Mouse (Mus musculus): ENCODE data around the gene Cep78. TPM values are rescaled to one million over a fixed set of nuclear protein-coding genes. Genes with fewer than 3 reads are reported as not detected.
"Not testable (repeated sequence)": the region's sequence is repeated elsewhere in the genome, so short reads cannot be mapped to it uniquely, and the experiment has no call there.

Gene Cep78
- 1.9 and 2.5 TPM in 2 replicates for polyA plus RNA-seq (2012; rRNA removed)

DNA sequence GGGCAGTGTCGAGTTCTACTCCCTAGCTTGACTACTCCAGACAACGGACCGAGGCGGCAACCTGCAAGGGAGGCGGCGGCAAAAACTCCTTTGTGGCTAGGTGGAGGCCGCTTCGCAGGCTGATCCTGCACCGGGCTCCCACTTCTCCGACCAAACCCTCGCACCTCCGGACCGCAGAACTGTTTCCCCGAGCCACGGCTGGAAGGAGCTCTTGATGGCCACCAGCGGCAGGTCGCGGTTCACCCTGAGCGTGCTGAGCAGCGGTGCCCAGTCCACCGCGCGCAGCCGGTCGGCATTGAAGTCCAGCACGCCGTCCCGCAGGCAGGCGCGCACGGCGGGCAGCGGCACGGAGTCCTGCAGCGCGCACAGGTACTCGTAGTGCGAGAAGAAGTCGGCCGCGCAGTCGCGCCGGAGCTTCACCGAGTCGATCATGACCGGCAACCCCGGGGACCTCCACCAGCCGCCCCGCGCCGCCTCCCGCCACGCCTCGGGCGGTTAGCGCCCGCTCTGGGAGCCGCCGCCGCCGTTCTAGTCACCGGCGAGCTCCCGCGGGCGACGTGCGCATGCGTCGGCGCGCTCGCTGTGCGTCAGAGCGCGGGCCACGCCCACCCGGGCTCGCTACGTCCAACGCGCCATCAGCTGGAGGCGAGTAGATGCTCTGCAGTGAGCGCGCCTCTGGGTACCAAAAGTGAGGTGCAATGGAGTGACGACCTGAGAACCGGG is at the start of gene Cep78:
TSS of gene Cep78 (minus strand) at position 541 of the 723 bp plus-strand sequence.
- H3K27ac ChIP-seq (ENCODE audit: insufficient read depth, low read length), result peak within 1 kb of the TSS; percentile 35
- peak; percentile 82 to 88 for DNase-seq (ENCODE audit: low read depth in 1 of 2, low spot score in 2 of 2)
- H3K4me3 ChIP-seq (ENCODE audit: extremely low read depth, insufficient read depth, insufficient read length), result peak within 1 kb of the TSS; percentile 81
- peaks cover 4% of the 10 kb centered on the region; the same call in 1 of the 2 replicates for H3K4me1 ChIP-seq (ENCODE audit: control insufficient read depth, insufficient read depth, insufficient read length)
- TF ChIP-seq POLR2A (IDR thresholded peaks at IDR 0.05; ENCODE audit: low read depth, low read length), result no peak
- no peak for TF ChIP-seq CTCF (IDR thresholded peaks at IDR 0.05; ENCODE audit: extremely low read depth, insufficient read depth, insufficient read length, insufficient replicate concordance)
- WGBS, result 1% methylated on average over 88 of the region's 88 CpGs
- no peaks in the 10 kb centered on the region for H3K36me3 ChIP-seq (ENCODE audit: control insufficient read depth, insufficient read depth, low read length)
- no peaks in the 10 kb centered on the region for H3K27me3 ChIP-seq (ENCODE audit: control insufficient read depth, insufficient read depth, low read length)

DNA sequence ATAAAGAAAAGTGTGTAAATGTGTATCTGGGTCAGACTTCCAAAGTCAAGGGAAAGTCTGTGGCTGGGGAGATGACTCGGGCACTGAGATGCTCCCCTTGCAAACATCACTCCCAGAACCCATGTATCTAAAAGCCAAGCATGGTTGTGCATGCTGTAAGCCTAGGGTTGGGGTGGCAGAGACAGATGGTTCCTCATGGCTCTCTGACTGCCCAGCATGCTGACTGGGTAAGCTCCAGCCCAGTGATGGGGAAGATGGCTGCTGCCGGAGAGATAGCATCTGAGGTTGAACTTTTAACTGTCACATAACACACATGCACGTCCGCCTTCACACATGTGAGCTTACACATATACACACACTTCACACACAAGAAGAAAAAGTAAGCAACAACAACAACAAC is 46.5 kb upstream of the Cep78 start:
- Histone ChIP-seq H3K27me3 (ENCODE audit: control insufficient read depth, insufficient read depth, low read length) (no peaks in the 10 kb centered on the region), H3K27ac (ENCODE audit: insufficient read depth, low read length) (no peak overlapping the region), H3K4me1 (ENCODE audit: control insufficient read depth, insufficient read depth, insufficient read length) (no peaks in the 10 kb centered on the region), H3K4me3 (ENCODE audit: extremely low read depth, insufficient read depth, insufficient read length) (no peak overlapping the region), H3K36me3 (ENCODE audit: control insufficient read depth, insufficient read depth, low read length) (no peaks in the 10 kb centered on the region)
- WGBS, result 88% methylated on average over 4 of the region's 4 CpGs
- no peak for TF ChIP-seq CTCF (IDR thresholded peaks at IDR 0.05; ENCODE audit: extremely low read depth, insufficient read depth, insufficient read length, insufficient replicate concordance)
- no peak for TF ChIP-seq POLR2A (IDR thresholded peaks at IDR 0.05; ENCODE audit: low read depth, low read length)
- DNase-seq (ENCODE audit: low read depth in 1 of 2, low spot score in 2 of 2), result no peak

- not testable (repeated sequence) for H3K4me1 ChIP-seq (ENCODE audit: control insufficient read depth, insufficient read depth, insufficient read length); H3K27me3 ChIP-seq (ENCODE audit: control insufficient read depth, insufficient read depth, low read length); H3K27ac ChIP-seq (ENCODE audit: insufficient read depth, low read length); H3K36me3 ChIP-seq (ENCODE audit: control insufficient read depth, insufficient read depth, low read length)
- peak in 1 of 2 experiments; percentile 21 for DNase-seq (ENCODE audit: low read depth in 1 of 2, low spot score in 2 of 2)
- peak overlapping the region; percentile 48 for H3K4me3 ChIP-seq (ENCODE audit: extremely low read depth, insufficient read depth, insufficient read length)
- WGBS, result 21% methylated on average over 7 of the region's 9 CpGs
Measured at GRCm38 (mm10) chr19:16029253-16029771, 44.5 kb upstream of the Cep78 start.

DNA sequence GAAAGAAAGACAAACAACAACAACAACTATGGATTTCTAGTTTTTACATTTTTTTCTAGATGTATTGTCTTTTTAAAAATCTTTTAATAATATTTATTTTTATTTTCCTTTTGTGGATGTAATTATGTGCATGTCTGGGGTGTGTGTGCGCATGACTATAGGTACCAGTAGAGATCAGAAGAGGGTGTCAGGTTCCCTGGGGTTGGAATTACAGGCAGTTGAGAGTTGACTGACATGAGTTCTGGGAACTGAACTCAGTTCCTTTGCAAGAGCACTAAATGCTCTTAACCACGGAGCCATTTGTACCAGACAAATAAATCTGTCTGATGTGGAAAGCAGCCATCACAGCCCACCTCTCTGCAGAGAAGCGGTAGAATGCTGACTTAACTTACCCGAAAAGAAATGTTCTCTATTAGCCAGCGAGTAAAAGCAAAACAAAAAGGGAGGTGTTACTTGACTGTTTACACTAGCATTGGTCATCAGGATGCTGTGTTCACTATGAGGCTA is 44.0 kb upstream of the Cep78 start:
- H3K36me3 ChIP-seq (ENCODE audit: control insufficient read depth, insufficient read depth, low read length), result no peaks in the 10 kb centered on the region
- DNase-seq (ENCODE audit: low read depth in 1 of 2, low spot score in 2 of 2), result no peak
- peak overlapping the region; percentile 48 for H3K4me3 ChIP-seq (ENCODE audit: extremely low read depth, insufficient read depth, insufficient read length)
- no peaks in the 10 kb centered on the region for H3K4me1 ChIP-seq (ENCODE audit: control insufficient read depth, insufficient read depth, insufficient read length)
- no peak for TF ChIP-seq CTCF (IDR thresholded peaks at IDR 0.05; ENCODE audit: extremely low read depth, insufficient read depth, insufficient read length, insufficient replicate concordance)
- no peak for TF ChIP-seq POLR2A (IDR thresholded peaks at IDR 0.05; ENCODE audit: low read depth, low read length)
- WGBS, result 35% methylated on average over 5 of the region's 5 CpGs
- no peaks in the 10 kb centered on the region for H3K27me3 ChIP-seq (ENCODE audit: control insufficient read depth, insufficient read depth, low read length)
- no peak overlapping the region; the same call in 1 of the 2 replicates for H3K27ac ChIP-seq (ENCODE audit: insufficient read depth, low read length)

GRCm38 (mm10) chr19:16027876-16028670 is 43.3 kb upstream of the Cep78 start:
- Histone ChIP-seq H3K4me1 (ENCODE audit: control insufficient read depth, insufficient read depth, insufficient read length) (no peaks in the 10 kb centered on the region), H3K27me3 (ENCODE audit: control insufficient read depth, insufficient read depth, low read length) (no peaks in the 10 kb centered on the region), H3K4me3 (ENCODE audit: extremely low read depth, insufficient read depth, insufficient read length) (no peak overlapping the region), H3K36me3 (ENCODE audit: control insufficient read depth, insufficient read depth, low read length) (no peaks in the 10 kb centered on the region), H3K27ac (ENCODE audit: insufficient read depth, low read length) (no peak overlapping the region)
- 85% methylated on average over 15 of the region's 15 CpGs for WGBS
- TF ChIP-seq CTCF (IDR thresholded peaks at IDR 0.05; ENCODE audit: extremely low read depth, insufficient read depth, insufficient read length, insufficient replicate concordance), result no peak
- no peak for TF ChIP-seq POLR2A (IDR thresholded peaks at IDR 0.05; ENCODE audit: low read depth, low read length)
- no peak for DNase-seq (ENCODE audit: low read depth in 1 of 2, low spot score in 2 of 2)

GRCm38 (mm10) chr19:16026276-16026675 is 41.5 kb upstream of the Cep78 start:
- no peak overlapping the region for H3K4me3 ChIP-seq (ENCODE audit: extremely low read depth, insufficient read depth, insufficient read length)
- H3K27me3 ChIP-seq (ENCODE audit: control insufficient read depth, insufficient read depth, low read length), result no peaks in the 10 kb centered on the region
- H3K4me1 ChIP-seq (ENCODE audit: control insufficient read depth, insufficient read depth, insufficient read length), result no peaks in the 10 kb centered on the region; the same call in 1 of the 2 replicates
- no peak for DNase-seq (ENCODE audit: low read depth in 1 of 2, low spot score in 2 of 2)
- 94% methylated on average over 5 of the region's 5 CpGs for WGBS
- TF ChIP-seq CTCF (IDR thresholded peaks at IDR 0.05; ENCODE audit: extremely low read depth, insufficient read depth, insufficient read length, insufficient replicate concordance) (no peak), POLR2A (IDR thresholded peaks at IDR 0.05; ENCODE audit: low read depth, low read length) (no peak)
- no peak overlapping the region for H3K27ac ChIP-seq (ENCODE audit: insufficient read depth, low read length)
- H3K36me3 ChIP-seq (ENCODE audit: control insufficient read depth, insufficient read depth, low read length), result no peaks in the 10 kb centered on the region
